Mouse (Mus musculus) limb, embryonic 14.5 days (tissue): ENCODE data around the gene Gm48552. TPM values are rescaled to one million over a fixed set of nuclear protein-coding genes. Genes with fewer than 3 reads are reported as not detected.

Experiments
- ATAC-seq: fragments of 200-750 bp; cut with Nextera tagmentation; 2 replicates; pipeline ENCODE4 v1.8.0; 2017; ENCODE audit warnings: low read depth, moderate number of reproducible peaks, moderate TSS enrichment; ENCODE audit not compliant: low FRiP score
- DNase-seq: peaks from one replicate; pipeline ENCODE4 v3.0.0-alpha.2; 2015; ENCODE audit warnings: low spot score
- H3K27ac ChIP-seq: fragments of 300-500 bp; sonication (generic); replicated peaks from 2 replicates; pipeline ENCODE4 v1.5.1; 2014; ENCODE audit warnings: low read depth, mild to moderate bottlenecking, low read length, moderate library complexity, mixed read lengths
- H3K27me3 ChIP-seq: fragments of 300-500 bp; sonication (generic); 2 replicates; pipeline ENCODE4 v1.6.1; 2014; ENCODE audit warnings: low read length, mixed read lengths; ENCODE audit not compliant: control insufficient read depth, insufficient read depth
- H3K36me3 ChIP-seq: fragments of 300-500 bp; sonication (generic); 2 replicates; pipeline ENCODE4 v1.6.1; 2014; ENCODE audit warnings: mild to moderate bottlenecking, low read length, moderate library complexity, mixed read lengths; ENCODE audit not compliant: control insufficient read depth, insufficient read depth
- H3K4me1 ChIP-seq: fragments of 300-500 bp; sonication (generic); 2 replicates; pipeline ENCODE4 v1.6.1; 2014; ENCODE audit warnings: antibody characterized with exemption, low read length, mixed read lengths; ENCODE audit not compliant: control insufficient read depth, insufficient read depth
- H3K4me2 ChIP-seq: fragments of 300-500 bp; sonication (generic); replicated peaks from 2 replicates; pipeline ENCODE4 v1.6.1; 2014; ENCODE audit warnings: low read depth, mild to moderate bottlenecking, low read length, moderate library complexity; ENCODE audit not compliant: severe bottlenecking
- H3K4me3 ChIP-seq: fragments of 300-500 bp; sonication (generic); replicated peaks from 2 replicates; pipeline ENCODE4 v1.5.1; 2014; ENCODE audit warnings: low read length
- H3K9ac ChIP-seq: fragments of 300-500 bp; sonication (generic); 2 replicates; pipeline ENCODE4 v1.6.1; 2014; ENCODE audit warnings: mild to moderate bottlenecking, low read depth, low read length, moderate library complexity; ENCODE audit not compliant: severe bottlenecking
- H3K9me3 ChIP-seq: fragments of 300-500 bp; sonication (generic); 2 replicates; pipeline ENCODE4 v1.6.1; 2016; ENCODE audit warnings: low read length; ENCODE audit not compliant: control insufficient read depth
- POLR2A ChIP-seq: fragments of 200-500 bp; IDR thresholded peaks from 2 replicates; pipeline ENCODE4 v1.8.0; 2012; ENCODE audit warnings: inconsistent platforms, mild to moderate bottlenecking, moderate library complexity, borderline replicate concordance; ENCODE audit not compliant: insufficient read depth, insufficient read length; ENCODE audit errors: extremely low read depth
- WGBS: fragments of 180-500 bp; shearing (Covaris S2); extraction: QIAGEN DNeasy Blood & Tissue Kit; methylation state at CpG from one replicate; pipeline ENCODE4 v1.1.7; 2014; 5-methylcytosine and 5-hydroxymethylcytosine counted together
- polyA plus RNA-seq, 2 experiments: library from polyadenylated mRNA; depleted of rRNA in 1 of 2; stranded (reverse) in 1 of 2; unstranded in 1 of 2; fragments of >200 nt; fragmentation: Nextera tagmentation in 1 of 2; extraction: Ambion mirVana in 1 of 2; gene quantifications; 2 replicates each; pipeline versions ENCODE4 v1.2.1 to v1.2.3; 2012 to 2014

Gene Gm48552
- polyA plus RNA-seq, 2 experiments: 0.99 to 6.8 TPM

DNA sequence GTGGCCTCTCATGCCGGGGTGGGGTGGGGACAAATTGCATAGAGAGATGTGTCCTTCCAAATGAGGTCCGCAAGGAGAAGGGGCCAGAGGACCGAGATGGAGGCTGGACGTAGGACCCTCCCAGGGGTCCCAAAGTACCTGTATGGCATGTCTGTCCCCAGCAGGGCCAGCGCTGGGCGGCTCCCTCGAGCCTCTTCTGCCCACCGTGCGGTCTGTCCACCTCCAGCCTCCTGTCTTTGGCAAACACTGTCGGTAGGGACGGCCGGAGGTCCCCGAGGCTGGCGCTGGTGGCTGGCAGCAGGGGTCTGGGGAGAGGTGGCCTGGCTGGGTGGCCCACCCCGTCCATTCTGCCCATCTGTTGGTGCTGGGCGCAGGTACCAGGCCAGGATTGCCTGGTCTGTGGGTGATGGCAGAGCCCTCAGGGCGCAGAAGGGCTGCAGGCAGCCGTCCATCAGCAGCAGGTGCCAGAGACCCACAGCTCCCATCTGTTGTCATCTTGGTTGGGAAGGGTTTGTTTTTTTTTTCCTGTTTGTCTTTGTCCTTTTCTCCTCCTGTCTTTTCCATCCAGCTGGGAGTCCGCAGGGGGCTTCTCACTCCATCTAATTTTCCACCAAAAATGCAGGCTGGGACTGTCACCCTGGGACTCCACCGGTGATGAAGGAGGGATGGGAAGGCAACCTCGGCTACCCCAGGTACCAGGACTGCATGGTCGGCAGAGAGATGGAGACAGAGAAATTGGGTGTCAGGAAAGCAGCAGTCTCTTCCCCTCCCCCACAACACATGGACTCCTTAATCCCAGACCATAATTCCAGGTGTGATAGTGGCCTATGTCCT lies 11.8 kb downstream of the Gm48552 start:
- no peak for TF ChIP-seq POLR2A
- Histone ChIP-seq H3K4me1 (peaks cover 33% of the 10 kb centered on the region), H3K4me3 (no peak overlapping the region), H3K27ac (no peak overlapping the region), H3K27me3 (no peaks in the 10 kb centered on the region), H3K9ac (no peak overlapping the region), H3K4me2 (no peak overlapping the region), H3K9me3 (no peaks in the 10 kb centered on the region), H3K36me3 (peaks cover 67% of the 10 kb centered on the region)
- no peak for DNase-seq
- no peak for ATAC-seq
- 58% methylated on average over 22 of the region's 22 CpGs for WGBS

DNA sequence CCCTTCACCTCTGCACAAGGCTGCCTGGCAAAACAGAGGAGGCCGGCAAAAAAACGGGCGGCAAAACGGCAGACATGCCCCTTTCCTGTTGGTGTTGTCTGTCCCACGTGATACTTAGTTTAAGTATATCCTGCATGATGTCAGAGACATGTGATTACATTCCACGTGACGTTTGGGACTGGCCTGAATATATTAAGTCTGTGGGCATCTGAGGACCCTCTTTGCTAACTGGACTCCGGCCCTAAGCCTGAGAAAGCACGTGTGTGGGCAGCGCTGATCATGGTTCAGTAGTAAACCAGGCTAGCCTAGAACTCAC lies 12.4 kb downstream of the Gm48552 start:
- H3K4me3 ChIP-seq: no peak overlapping the region
- DNase-seq: no peak
- peaks cover 33% of the 10 kb centered on the region for H3K4me1 ChIP-seq
- no peak for TF ChIP-seq POLR2A
- no peak overlapping the region for H3K9ac ChIP-seq
- H3K9me3 ChIP-seq: no peaks in the 10 kb centered on the region
- no peaks in the 10 kb centered on the region for H3K27me3 ChIP-seq
- H3K36me3 ChIP-seq: peaks cover 73% of the 10 kb centered on the region
- no peak for ATAC-seq
- WGBS: 21% methylated on average over 10 of the region's 10 CpGs
- peak overlapping the region; percentile 77 for H3K27ac ChIP-seq
- H3K4me2 ChIP-seq: no peak overlapping the region

DNA sequence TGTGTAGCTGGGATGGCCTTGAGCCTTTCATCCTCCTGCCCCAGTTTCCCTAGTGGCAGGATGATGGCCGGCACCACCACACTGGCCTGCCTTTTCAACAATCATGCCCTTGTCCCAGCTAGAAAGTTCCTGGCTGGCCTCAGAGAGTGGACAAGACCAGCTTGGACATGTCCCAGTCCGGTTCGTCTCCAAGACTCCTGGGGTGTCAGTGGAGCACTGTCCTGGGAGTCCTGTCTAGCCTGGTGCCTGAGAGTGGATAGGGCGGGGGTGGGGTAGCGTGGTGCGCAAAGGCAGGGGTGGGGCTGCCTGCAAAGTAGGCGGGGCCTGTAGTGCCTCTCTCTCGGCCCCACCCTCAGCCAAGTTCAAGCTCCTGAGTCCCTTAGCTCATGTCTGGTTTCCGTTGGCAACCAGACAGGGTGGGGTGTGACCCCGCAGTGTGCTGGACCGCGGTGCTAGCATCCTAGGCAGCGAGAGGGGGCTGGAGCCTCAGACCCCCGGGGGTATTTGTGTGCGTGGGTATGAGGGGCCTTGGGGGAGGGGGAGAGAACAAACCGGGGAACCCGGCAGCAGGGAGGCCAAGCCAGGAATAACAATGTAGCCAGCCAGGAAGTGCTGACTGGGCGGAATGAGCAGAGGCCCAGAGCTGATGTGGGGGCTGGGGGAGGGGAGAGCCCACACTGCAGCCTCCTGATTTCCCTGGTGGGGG lies 12.9 kb downstream of the Gm48552 start:
- WGBS: 8% methylated on average over 17 of the region's 18 CpGs
- Histone ChIP-seq H3K36me3 (peaks cover 78% of the 10 kb centered on the region), H3K4me2 (peak overlapping the region; percentile 39), H3K9ac (peak overlapping the region; percentile 26; the same call in 1 of the 2 replicates), H3K9me3 (no peaks in the 10 kb centered on the region), H3K4me1 (peaks cover 34% of the 10 kb centered on the region), H3K4me3 (peak overlapping the region; percentile 14), H3K27ac (peak overlapping the region; percentile 77), H3K27me3 (no peaks in the 10 kb centered on the region)
- TF ChIP-seq POLR2A: no peak
- peak; percentile 85 for ATAC-seq
- DNase-seq: peak; percentile 92

DNA sequence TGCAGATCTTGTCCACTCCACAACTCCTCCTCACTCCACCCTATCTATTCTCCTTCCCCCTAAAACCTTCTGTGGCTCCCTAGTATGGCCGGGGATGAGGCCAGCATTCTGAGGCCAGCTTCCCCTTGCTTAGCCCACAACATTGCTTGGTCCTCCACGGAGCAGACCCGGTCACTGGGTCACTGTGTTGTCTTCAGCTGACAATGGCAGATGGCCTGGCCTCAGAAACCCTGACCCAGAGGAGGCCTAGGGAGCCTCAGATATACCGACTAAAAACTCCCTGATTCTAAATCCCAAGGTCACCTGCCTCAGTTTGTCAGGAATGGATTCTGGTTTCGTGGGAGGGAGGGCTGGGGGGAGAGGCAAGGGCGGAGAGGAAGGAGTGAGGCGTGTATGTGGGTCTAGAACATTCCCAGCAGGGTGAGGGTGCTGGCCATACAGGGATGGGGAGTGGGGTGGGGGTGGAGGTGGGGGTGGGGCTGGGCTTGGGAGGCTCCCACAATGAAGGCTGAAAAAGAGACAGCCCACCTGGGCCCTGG lies 13.5 kb downstream of the Gm48552 start:
- DNase-seq (no peak), ATAC-seq (no peak; the same call in 1 of the 2 replicates)
- no peak for TF ChIP-seq POLR2A
- Histone ChIP-seq H3K4me3 (peak overlapping the region; percentile 14; the same call in 1 of the 2 replicates), H3K4me1 (peaks cover 40% of the 10 kb centered on the region), H3K36me3 (peaks cover 83% of the 10 kb centered on the region), H3K27ac (peak overlapping the region; percentile 77), H3K27me3 (no peaks in the 10 kb centered on the region), H3K9ac (peak overlapping the region; percentile 26; the same call in 1 of the 2 replicates), H3K9me3 (no peaks in the 10 kb centered on the region), H3K4me2 (peak overlapping the region; percentile 39)
- WGBS: 26% methylated on average over 7 of the region's 7 CpGs

DNA sequence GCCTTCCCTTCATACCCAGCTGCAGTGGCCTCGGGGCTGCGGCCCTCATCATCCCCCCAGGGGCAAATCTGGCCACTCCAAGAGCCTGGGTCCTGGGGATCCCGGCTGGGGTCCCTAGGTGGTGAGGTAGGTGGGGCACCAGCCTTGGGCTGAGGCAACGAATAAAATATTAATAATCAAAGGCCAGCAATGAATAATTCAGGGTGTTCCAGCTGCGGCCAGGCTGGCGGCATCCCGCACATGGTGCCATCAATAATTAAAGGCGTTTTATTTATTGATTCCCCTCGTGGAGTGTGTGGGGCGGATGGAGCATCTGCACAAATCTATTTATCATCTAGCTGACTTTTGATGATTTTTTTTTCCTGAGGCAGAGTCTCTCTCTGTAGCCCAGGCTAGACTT lies 14.7 kb downstream of the Gm48552 start:
- no peaks in the 10 kb centered on the region for H3K9me3 ChIP-seq
- no peak for ATAC-seq
- 59% methylated on average over 10 of the region's 10 CpGs for WGBS
- peaks cover 83% of the 10 kb centered on the region for H3K36me3 ChIP-seq
- H3K4me2 ChIP-seq: no peak overlapping the region
- TF ChIP-seq POLR2A: no peak
- no peaks in the 10 kb centered on the region for H3K27me3 ChIP-seq
- peaks cover 52% of the 10 kb centered on the region for H3K4me1 ChIP-seq
- no peak overlapping the region for H3K4me3 ChIP-seq
- H3K9ac ChIP-seq: no peak overlapping the region
- peak overlapping the region; percentile 77 for H3K27ac ChIP-seq
- no peak for DNase-seq
